Mouse (Mus musculus) granulocyte monocyte progenitor cell, adult 5-6 weeks (primary cell): ENCODE data around the gene Aldh1l1. TPM values are rescaled to one million over a fixed set of nuclear protein-coding genes. Genes with fewer than 3 reads are reported as not detected.

Experiments used
- ATAC-seq: replicated peaks from 2 replicates; pipeline ENCODE4 v1.8.0; 2016; ENCODE audit warnings: mild to moderate bottlenecking, moderate TSS enrichment, inconsistent platforms; ENCODE audit not compliant: poor library complexity, severe bottlenecking
- total RNA-seq, 2 experiments: library from RNA; stranded (forward) in 1 of 2; stranded (reverse) in 1 of 2; fragments of 200-712, 200-1000 nt in 1 of 2; fragments of >200 nt in 1 of 2; fragmentation: Nextera tagmentation in 1 of 2; gene quantifications; 2 replicates each; pipeline ENCODE4 v1.2.3; 2014 to 2017

Gene Aldh1l1
- total RNA-seq (2014; fragmentation: Nextera tagmentation) (4.0 and 9.5 TPM in 2 replicates), total RNA-seq (2017) (2.6 and 2.8 TPM in 2 replicates)

DNA sequence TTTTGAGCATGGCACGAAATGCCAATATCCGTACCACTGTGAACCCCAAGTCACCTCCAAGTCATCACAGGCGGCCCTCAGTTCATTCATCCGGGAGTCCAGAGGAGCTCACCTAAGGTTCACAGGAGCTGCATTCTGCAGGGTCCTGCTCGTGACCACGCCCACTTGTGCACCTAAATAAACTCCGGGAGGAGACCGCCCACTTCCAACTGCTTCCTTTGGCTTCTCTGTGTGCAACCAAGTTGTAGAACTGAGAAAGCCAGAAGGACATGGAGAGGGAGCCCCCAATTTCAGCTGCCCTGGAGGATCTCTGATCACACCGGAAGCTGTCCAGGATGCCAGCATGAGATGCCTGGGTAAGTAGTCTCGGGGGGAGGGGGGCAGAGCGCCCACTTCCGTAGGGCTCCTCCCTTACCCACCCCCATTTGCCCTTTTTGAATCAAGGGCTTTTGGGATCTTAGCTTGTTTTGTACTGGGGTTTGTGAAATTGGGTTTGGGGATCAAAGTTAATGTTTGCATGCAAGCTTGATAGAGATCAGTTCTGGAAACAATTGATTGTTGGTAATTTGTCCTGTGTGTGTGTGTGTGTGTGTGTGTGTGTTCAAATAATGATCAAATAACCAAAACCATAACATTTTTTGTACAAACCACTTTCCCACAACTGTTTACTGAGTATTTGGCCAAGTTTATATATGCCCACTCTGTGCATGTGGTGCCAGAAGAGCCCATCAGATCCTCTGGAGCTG, at the start of gene Aldh1l1:
Aldh1l1 (plus strand) TSS at position 252 of the 746 bp plus-strand sequence.
- no peak for ATAC-seq

DNA sequence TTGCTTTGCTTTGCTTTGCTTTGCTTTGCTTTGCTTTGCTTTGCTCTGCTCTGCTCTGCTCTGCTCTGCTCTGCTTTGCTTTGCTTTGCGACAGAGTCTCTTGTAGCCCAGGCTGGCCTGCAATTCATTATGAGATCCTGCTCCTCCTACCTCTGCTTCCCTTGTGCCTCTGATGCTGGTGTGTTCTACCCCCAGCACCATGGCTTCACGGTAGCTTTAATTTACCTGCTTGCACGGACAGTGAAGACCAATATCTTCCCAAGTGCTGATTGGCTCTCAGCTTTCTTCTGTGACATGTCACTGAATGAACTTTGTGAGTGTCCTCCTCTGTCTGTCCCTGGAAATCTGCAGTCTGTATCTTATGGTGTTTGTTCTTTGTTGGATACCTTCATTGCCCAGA, 49.2 kb upstream of the Aldh1l1 start:
- ATAC-seq, result no peak

DNA sequence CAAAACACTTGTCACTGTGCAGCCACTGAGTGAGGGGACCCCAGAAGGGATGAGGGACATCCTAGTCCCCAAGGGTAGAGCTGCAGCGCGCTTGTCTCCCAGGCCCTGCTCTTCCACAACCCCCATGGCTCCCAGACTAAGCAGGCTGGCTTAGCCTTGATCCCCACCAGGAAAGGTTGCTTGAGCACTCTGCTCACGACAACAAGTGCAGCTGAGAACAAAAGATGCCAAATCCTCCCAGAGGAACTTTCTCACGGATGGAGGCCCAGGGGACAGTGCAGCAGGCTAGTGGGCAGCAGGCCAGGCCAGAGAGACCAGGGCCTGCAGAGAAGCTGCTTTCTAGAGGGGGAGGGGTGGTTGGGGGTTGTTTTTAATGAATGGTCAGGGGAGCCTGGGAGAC, 39.3 kb upstream of the Aldh1l1 start:
- ATAC-seq, result no peak

DNA sequence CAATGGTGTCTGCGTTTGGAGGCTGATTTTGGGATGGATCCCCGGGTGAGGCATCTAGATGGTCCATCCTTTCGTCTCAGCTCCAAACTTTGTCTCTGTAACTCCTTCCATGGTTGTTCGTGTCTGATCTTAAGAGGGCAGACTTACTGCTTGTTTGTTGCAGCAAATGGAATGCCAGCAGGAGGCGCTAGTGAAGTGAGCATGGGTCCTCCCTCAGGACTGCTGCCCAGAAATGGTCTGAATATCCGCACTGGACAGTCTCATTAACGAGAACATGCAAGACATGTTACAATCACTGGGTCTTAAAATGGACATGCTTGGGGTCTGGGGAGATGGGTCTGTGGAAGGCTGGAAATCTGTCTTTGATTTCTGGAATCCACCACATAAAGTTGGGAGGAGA, 36.0 kb upstream of the Aldh1l1 start:
- peak; percentile 52; the same call in 1 of the 2 replicates for ATAC-seq

GRCm38 (mm10) chr6:90450697-90451096, 35.5 kb upstream of the Aldh1l1 start:
- ATAC-seq, result no peak

DNA sequence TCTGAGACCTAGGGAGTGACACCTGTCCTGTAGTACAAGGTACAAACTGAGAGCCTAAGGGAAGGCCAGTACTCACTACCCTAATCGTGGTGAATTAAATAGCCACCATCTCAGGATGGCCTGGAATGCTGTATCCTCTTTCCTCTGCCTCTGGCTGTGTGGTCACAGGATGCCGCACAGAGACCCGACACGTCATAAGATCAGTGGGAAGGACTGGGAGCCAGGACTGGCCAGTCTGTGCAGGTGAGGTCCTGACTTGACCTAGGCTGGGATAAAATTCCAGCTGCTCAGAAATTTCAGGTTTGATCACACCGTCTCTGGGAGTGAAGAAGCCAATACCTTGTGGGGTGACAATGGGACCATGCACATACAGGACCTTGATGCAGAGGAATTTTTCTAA, 34.7 kb upstream of the Aldh1l1 start:
- no peak for ATAC-seq

DNA sequence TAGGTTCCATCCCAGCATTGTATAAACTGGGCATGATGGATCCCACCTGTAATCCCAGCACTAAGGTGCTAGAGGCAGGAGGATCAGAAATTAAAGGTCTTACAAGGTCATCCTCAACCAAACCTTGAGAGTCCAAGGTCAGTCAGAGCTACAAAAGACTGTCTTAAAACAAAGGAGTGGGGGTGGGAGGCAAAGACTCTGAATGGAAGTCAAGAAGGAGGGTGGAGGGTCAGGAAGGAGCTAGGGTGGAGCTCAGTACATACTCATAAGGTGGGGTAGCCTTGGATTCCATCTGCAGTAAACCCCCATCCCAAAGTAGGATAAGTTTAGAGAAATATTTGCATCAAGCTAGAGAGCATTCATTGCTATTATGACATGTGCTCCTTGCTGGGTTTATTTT, 33.6 kb upstream of the Aldh1l1 start:
- ATAC-seq, result no peak

GRCm38 (mm10) chr6:90453751-90454150, 32.5 kb upstream of the Aldh1l1 start:
- no peak for ATAC-seq

DNA sequence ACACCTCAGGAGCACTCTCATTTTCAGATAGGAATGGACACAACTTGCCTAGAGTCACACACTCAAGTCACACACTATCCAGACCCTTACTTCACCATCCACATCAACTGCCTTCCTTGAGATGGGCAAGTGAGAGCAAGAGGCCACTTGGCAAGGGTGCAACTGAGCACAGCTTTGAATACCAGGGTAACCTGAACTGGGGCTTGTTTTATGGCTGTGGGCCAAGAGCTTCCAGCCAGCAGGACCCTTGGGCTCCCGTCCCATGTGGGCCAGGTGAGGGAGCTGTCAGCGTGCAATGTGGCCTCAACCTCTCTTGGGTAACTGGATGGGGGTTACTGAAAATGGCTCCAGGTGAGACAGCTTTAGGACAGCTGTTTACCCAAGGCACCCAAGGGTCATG, 28.8 kb upstream of the Aldh1l1 start:
- ATAC-seq, result no peak

- ATAC-seq, result no peak
Measured at GRCm38 (mm10) chr6:90461181-90461580, 25.0 kb upstream of the Aldh1l1 start.

GRCm38 (mm10) chr6:90461771-90462170, 24.5 kb upstream of the Aldh1l1 start:
- ATAC-seq, result 0 out of 2 replicates have a peak, but pooled peaks have one; percentile 0

DNA sequence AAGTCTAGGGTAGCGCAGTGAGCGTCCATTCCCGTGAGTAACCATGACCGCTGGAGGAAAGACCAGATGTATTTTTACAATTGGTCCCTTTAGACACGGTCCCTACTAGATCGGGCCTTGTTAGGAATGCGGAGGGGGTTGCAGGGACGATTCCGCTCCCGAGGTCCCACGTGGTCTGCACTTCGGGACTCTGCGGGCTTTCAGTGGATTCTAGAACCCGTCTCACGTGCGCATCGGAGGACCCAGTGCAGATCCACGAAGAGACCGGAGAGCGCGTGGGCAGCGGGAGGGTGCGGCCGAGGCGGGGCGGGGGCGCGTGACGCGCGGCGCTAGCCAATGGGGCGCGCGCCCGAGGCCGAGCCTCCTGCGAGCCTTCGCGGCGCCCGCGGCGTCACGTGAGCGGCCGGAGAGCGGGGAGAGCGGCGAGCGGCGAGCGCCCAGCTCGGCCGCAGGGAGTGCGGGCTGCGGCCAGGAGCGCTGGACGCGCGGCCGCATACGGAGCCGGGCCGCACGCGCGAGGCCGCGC, 24.0 kb upstream of the Aldh1l1 start, which contains the start of gene Klf15:
Klf15 (plus strand) TSS at position 396 of the 526 bp plus-strand sequence.
- peak; percentile 50 for ATAC-seq

DNA sequence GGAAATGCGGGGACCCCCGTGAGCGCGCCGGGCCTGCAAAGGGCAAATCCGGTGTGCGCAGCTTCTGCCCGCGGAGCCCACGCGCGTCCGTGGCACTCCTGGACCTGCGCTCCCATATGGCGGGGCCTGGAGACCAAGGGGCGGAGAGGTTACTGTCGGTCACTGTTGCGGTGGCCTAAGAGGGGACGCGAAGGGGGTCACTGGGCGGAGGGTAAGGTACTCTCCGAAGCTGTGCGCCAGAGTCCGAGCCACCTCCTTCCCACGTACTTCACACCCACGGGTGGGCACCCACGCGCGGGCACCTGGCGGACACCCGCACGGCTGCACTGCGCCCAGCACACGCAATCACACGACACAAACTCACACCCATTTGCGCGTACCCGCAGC, 23.4 kb upstream of the Aldh1l1 start:
- peak; percentile 17; the same call in 1 of the 2 replicates for ATAC-seq

GRCm38 (mm10) chr6:90463228-90463862, 22.9 kb upstream of the Aldh1l1 start:
- peak; percentile 38; the same call in 1 of the 2 replicates for ATAC-seq

DNA sequence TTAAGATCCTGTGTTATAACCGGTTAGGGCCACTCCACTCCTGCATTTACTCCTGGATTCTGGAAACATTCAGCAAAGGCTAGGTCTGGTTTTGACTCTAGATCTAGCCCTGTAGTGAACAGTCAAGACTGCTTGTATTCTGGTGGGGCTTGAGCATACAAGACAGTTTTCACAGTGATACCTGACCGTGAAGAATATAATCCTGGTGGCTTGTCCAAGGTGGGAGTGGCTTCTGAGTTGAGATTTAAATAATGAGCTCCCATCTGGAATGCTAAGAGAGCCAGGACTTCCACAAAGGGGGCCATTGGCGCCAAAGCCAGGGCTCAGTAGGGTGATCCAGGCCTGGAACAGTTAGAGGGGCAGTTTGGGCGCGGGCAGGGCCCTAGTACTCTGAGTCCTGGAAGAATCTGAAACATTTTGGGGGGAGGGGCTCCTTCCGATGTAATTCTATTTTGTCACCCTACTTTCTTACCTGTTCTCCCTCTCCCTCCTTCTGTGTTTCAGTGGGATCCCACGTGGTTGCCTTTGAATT, 22.3 kb upstream of the Aldh1l1 start:
- no peak for ATAC-seq

DNA sequence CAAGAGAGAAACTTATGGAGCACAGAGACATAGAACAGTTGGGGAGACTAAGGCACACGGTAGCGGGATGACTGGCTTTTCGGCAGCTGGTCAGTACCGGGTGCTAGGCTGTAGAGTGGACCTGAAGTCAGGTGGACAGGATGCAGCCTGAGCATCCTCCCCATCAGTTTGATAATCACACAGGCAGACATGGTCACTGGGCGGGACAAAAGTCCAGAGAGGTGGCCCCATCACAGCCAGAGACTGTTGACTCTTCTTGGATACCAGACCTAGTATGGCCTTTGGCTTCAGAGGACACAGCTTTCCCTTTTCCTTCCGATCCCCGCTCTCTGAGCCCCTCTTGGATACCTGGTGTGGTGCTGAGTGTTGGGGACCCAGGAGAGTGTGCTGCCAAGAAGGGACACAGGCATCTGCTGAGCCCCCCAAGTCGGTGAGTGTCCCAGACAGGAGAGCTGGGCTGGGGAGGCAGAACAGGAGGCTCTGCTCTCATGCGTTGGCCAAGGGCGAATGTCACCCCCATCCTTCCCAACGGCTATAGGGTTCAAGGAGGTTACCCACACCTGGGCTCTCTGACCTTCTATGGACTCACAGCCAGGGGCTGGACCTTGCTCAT, 21.1 kb upstream of the Aldh1l1 start:
- ATAC-seq, result no peak

- no peak for ATAC-seq
Measured at GRCm38 (mm10) chr6:90466079-90466478, 20.1 kb upstream of the Aldh1l1 start.

DNA sequence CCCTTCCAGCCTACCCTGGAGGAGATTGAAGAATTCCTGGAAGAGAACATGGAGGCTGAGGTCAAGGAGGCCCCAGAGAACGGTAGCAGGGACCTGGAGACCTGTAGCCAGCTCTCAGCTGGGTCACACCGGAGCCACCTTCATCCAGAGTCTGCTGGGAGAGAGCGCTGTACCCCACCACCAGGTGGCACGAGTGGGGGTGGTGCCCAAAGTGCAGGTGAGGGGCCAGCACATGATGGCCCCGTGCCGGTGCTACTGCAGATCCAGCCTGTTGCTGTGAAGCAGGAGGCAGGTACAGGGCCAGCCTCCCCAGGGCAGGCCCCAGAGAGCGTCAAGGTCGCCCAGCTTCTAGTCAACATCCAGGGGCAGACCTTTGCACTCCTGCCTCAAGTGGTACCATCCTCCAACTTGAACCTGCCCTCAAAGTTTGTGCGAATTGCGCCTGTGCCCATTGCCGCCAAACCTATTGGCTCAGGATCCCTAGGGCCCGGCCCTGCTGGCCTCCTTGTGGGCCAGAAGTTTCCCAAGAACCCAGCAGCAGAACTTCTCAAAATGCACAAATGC, 19.3 kb upstream of the Aldh1l1 start:
- no peak for ATAC-seq

DNA sequence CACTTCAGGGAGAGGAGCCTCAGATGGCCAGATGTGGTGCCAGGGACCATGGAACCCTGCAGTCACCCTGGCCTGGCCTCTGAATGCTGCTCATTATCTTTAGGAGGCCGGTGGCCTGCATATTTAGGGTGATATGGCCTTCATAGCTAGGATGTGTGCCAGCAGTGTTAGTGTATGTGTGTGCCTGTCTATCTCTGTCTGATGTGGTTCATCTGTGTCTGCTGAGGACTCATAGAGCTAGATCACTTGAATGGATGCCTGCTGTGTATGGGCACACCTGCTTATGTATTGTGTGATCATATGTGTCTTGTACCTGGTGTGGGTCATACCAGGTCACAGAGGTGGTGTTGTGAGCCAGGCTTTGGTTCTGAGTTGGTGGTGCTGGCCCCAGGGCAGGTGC, 18.0 kb upstream of the Aldh1l1 start:
- ATAC-seq, result no peak

- no peak for ATAC-seq
Measured at GRCm38 (mm10) chr6:90469041-90469440, 17.2 kb upstream of the Aldh1l1 start.
